Mouse (Mus musculus) neural tube, embryonic 11.5 days (tissue): ENCODE data around the gene Smg7. TPM values are rescaled to one million over a fixed set of nuclear protein-coding genes. Genes with fewer than 3 reads are reported as not detected.

Experiments
- ATAC-seq: fragments of 200-750 bp; cut with Nextera tagmentation; 2 replicates; pipeline ENCODE4 v1.8.0; 2017; ENCODE audit warnings: moderate number of reproducible peaks, mild to moderate bottlenecking, moderate TSS enrichment, moderate library complexity; ENCODE audit not compliant: insufficient read depth, low FRiP score, low TSS enrichment
- DNase-seq: peaks from one replicate; pipeline ENCODE4 v3.0.0-alpha.2; 2015; ENCODE audit warnings: low spot score
- H3K27ac ChIP-seq: fragments of 300-500 bp; sonication (generic); 2 replicates; pipeline ENCODE4 v1.5.1; 2014; ENCODE audit warnings: low read depth, mild to moderate bottlenecking, low read length
- H3K27me3 ChIP-seq: fragments of 300-500 bp; sonication (generic); 2 replicates; pipeline ENCODE4 v1.6.1; 2014; ENCODE audit warnings: mild to moderate bottlenecking, low read length, mixed read lengths; ENCODE audit not compliant: control insufficient read depth, insufficient read depth
- H3K36me3 ChIP-seq: fragments of 300-500 bp; sonication (generic); 2 replicates; pipeline ENCODE4 v1.6.1; 2014; ENCODE audit warnings: mild to moderate bottlenecking, low read length, moderate library complexity, mixed read lengths; ENCODE audit not compliant: control insufficient read depth, insufficient read depth
- H3K4me1 ChIP-seq: fragments of 300-500 bp; sonication (generic); 2 replicates; pipeline ENCODE4 v1.6.1; 2014; ENCODE audit warnings: low read length, mixed read lengths; ENCODE audit not compliant: control insufficient read depth, insufficient read depth
- H3K4me2 ChIP-seq: fragments of 300-500 bp; sonication (generic); 2 replicates; pipeline ENCODE4 v1.6.1; 2014; ENCODE audit warnings: low read depth, mild to moderate bottlenecking, moderate library complexity
- H3K4me3 ChIP-seq: fragments of 300-500 bp; sonication (generic); 2 replicates; pipeline ENCODE4 v1.5.1; 2014; ENCODE audit warnings: low read depth, low read length
- H3K9ac ChIP-seq: fragments of 300-500 bp; sonication (generic); 2 replicates; pipeline ENCODE4 v1.6.1; 2014; ENCODE audit warnings: mild to moderate bottlenecking, low read length
- H3K9me3 ChIP-seq: fragments of 300-500 bp; sonication (generic); 2 replicates; pipeline ENCODE4 v1.6.1; 2016; ENCODE audit warnings: low read length; ENCODE audit not compliant: control insufficient read depth
- WGBS: fragments of 180-500 bp; shearing (Covaris S2); extraction: QIAGEN DNeasy Blood & Tissue Kit; methylation state at CpG from one replicate; pipeline ENCODE4 v1.1.7; 2014; 5-methylcytosine and 5-hydroxymethylcytosine counted together
- polyA plus RNA-seq: library from polyadenylated mRNA; unstranded; fragments of >200 nt; fragmentation: Nextera tagmentation; extraction: Ambion mirVana; gene quantifications from 2 replicates; pipeline ENCODE4 v1.2.1, GENCODE M21; 2014

Gene Smg7
- polyA plus RNA-seq, 1 experiment from 2014 or later: 53.9 TPM

DNA sequence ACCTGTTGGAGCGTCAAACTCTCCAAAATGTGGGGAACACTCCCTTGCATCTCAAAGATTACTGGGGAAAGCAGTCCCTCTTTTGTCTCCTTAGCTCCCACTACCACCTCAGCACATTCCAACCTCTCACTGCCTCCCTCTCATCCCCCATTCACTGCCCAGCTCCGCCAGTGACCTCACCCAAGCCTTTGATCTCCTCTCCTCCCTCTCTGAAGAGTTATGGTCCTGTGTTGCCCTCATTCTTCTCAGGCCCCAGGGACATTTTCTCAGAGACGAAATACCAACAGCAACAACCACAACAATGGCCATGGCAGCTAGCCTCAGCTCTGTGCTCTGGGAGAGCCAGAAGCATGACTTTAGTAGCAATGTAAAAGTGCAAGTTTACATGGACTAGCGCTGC lies 111.2 kb downstream of the Smg7 start:
- Histone ChIP-seq H3K9me3 (no peaks in the 10 kb centered on the region), H3K36me3 (no peaks in the 10 kb centered on the region), H3K4me2 (no peak overlapping the region), H3K27me3 (no peaks in the 10 kb centered on the region), H3K27ac (peak overlapping the region; percentile 68; the same call in 1 of the 2 replicates), H3K4me1 (peaks cover 14% of the 10 kb centered on the region), H3K4me3 (no peak overlapping the region), H3K9ac (no peak overlapping the region)
- 0 out of 2 replicates have a peak, but pooled peaks have one; percentile 21 for ATAC-seq
- peak; percentile 33 for DNase-seq
- 9% methylated on average over 4 of the region's 4 CpGs for WGBS

DNA sequence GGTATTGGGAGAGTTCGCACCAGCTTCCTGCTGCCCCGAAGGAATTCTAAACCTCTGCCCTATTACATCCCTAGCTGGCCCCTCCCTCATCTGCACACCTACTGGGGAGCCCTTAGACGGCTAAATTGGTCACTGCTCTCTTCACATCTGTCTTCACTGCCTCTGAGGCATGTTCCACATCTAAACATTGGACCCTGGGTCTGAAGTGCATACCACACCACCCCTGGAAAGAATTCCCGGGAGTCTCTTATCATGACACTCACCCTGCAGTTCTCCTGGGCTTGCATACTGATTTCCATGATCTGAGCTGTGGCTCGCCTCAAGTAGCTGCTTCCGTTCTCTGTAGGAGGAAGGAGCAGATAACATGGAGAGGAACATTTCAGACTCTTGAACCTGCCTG lies 111.6 kb downstream of the Smg7 start:
- H3K4me3 ChIP-seq: no peak overlapping the region
- H3K27me3 ChIP-seq: no peaks in the 10 kb centered on the region
- no peaks in the 10 kb centered on the region for H3K36me3 ChIP-seq
- no peaks in the 10 kb centered on the region for H3K9me3 ChIP-seq
- H3K9ac ChIP-seq: no peak overlapping the region
- H3K4me2 ChIP-seq: no peak overlapping the region
- ATAC-seq (no peak; the same call in 1 of the 2 replicates), DNase-seq (peak; percentile 33)
- 5% methylated on average over 6 of the region's 6 CpGs for WGBS
- peaks cover 14% of the 10 kb centered on the region for H3K4me1 ChIP-seq
- H3K27ac ChIP-seq: peak overlapping the region; percentile 68; the same call in 1 of the 2 replicates

DNA sequence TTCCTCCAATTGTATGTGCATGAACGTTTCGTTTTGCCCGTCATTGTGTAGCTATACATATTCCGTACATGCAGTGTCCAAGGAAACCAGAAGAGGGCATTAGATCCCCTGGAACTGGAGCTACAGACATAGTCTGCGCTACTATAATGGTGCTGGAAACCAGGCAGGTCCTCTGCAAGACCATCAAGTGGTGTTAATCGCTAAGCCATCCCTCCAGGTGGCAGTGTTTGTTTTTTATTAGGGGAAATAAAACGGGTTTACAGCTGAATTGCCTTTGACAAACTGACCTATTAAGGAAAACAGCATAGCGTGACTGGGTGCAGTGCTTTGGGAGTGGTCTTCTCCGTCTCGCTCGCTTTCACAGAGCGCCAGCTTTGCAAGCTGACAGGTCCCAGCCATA lies 112.2 kb downstream of the Smg7 start:
- H3K36me3 ChIP-seq: no peaks in the 10 kb centered on the region
- no peaks in the 10 kb centered on the region for H3K27me3 ChIP-seq
- H3K9ac ChIP-seq: no peak overlapping the region
- H3K4me3 ChIP-seq: no peak overlapping the region
- H3K9me3 ChIP-seq: no peaks in the 10 kb centered on the region
- H3K4me1 ChIP-seq: peaks cover 14% of the 10 kb centered on the region
- 0 out of 2 replicates have a peak, but pooled peaks have one; percentile 36 for ATAC-seq
- H3K27ac ChIP-seq: no peak overlapping the region
- DNase-seq: peak; percentile 53
- H3K4me2 ChIP-seq: no peak overlapping the region
- WGBS: 16% methylated on average over 12 of the region's 12 CpGs

DNA sequence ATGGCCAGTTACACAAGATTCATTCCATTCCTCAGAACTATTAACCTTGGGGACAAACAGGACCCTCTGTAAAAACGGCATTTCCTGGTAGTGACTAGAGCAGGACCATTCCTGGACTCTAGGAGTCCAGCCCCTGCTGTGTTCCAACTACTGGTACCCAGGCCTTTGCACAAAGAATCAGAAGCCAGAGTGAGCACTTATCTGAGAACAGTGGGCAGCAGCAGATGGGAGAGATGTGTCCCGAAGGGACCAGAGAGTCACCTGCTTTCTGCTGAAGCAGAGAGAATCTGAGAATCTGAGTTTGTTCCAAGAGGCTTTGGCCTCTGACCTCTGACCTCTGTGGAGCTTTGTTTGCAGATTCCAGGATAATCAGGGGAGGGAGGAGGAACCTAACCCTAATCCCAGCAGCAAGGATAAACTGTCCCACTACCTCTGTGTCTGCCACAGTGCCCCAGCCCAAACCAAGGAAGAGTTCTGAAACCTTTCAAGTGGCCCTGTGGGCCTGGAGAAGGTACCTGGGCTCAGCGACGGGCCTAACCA lies 114.3 kb downstream of the Smg7 start:
- no peaks in the 10 kb centered on the region for H3K36me3 ChIP-seq
- H3K27ac ChIP-seq: no peak overlapping the region
- H3K4me1 ChIP-seq: peaks cover 9% of the 10 kb centered on the region
- H3K9me3 ChIP-seq: no peaks in the 10 kb centered on the region
- 48% methylated on average over 4 of the region's 4 CpGs for WGBS
- H3K4me2 ChIP-seq: no peak overlapping the region
- H3K27me3 ChIP-seq: no peaks in the 10 kb centered on the region
- DNase-seq (no peak), ATAC-seq (no peak)
- H3K9ac ChIP-seq: no peak overlapping the region
- no peak overlapping the region for H3K4me3 ChIP-seq

Other genes with a start within 250 kb of the Smg7 start
- gene Apobec4, start 152.1 kb downstream of the Smg7 start, polyA plus RNA-seq: not detected in 2 replicates
- 31.8 and 34.8 TPM in 2 replicates for gene Rgl1, start 136.3 kb downstream of the Smg7 start, polyA plus RNA-seq
- 297 and 303 TPM in 2 replicates for gene Arpc5, start 136.1 kb downstream of the Smg7 start, polyA plus RNA-seq
- 3.8 and 5.9 TPM in 2 replicates for gene Ncf2, start 102.5 kb downstream of the Smg7 start, polyA plus RNA-seq
- 41.3 and 47.7 TPM in 2 replicates for gene Nmnat2, start 52.3 kb upstream of the Smg7 start, polyA plus RNA-seq